Mouse (Mus musculus) kidney, postnatal 4 days (tissue): Measurements from ENCODE around the gene Ppp2r3d.
"Not testable (repeated sequence)": the region's sequence is repeated elsewhere in the genome, so short reads cannot be mapped to it uniquely, and the experiment has no call there.

Source experiments
- DNase-seq, 2 experiments: peaks; one replicate each; pipeline ENCODE4 v3.0.0; 2021; ENCODE audit warnings: mixed read lengths in 2 of 2

Ppp2r3d gene

GRCm38 (mm10) chr9:124476096-124476902, at the start of gene Ppp2r3d:
TSS of gene Ppp2r3d (minus strand) at chr9:124476898.
- peak in 1 of 2 experiments; percentile 18 for DNase-seq

- not testable (repeated sequence) for DNase-seq
These were observed 17.0 kb upstream of the Ppp2r3d start, which contains the start of gene Gm21836 for GRCm38 (mm10) chr9:124493693-124494092. TSS of gene Gm21836 (minus strand) at chr9:124493793.

- DNase-seq: peak; percentile 35 to 51
These were observed 3.8 kb upstream of the Ppp2r3d start for GRCm38 (mm10) chr9:124480361-124480980.

- DNase-seq: peak; percentile 41 to 54
These were observed 1.4 kb upstream of the Ppp2r3d start for GRCm38 (mm10) chr9:124478081-124478480.

GRCm38 (mm10) chr9:124475689-124476088, 1.0 kb downstream of the Ppp2r3d start:
- DNase-seq: peak in 1 of 2 experiments; percentile 14

- DNase-seq: peak; percentile 68 to 70
These were observed 20.1 kb downstream of the Ppp2r3d start for GRCm38 (mm10) chr9:124456572-124456971.

- DNase-seq: peak; percentile 12 to 32
These were observed 34.2 kb downstream of the Ppp2r3d start for GRCm38 (mm10) chr9:124442533-124442855.

GRCm38 (mm10) chr9:124441681-124442532, 34.8 kb downstream of the Ppp2r3d start:
- peak; percentile 20 to 32 for DNase-seq

GRCm38 (mm10) chr9:124440724-124441045, 36.0 kb downstream of the Ppp2r3d start:
- DNase-seq: peak in 1 of 2 experiments; percentile 34

- DNase-seq: peak; percentile 42 to 47
These were observed 36.6 kb downstream of the Ppp2r3d start for GRCm38 (mm10) chr9:124439848-124440723.

- DNase-seq: peak in 1 of 2 experiments; percentile 27
These were observed 37.3 kb downstream of the Ppp2r3d start for GRCm38 (mm10) chr9:124439403-124439847.

GRCm38 (mm10) chr9:124438686-124439346, 37.9 kb downstream of the Ppp2r3d start:
- DNase-seq: peak; percentile 13 to 27

GRCm38 (mm10) chr9:124425411-124425885, 51.2 kb downstream of the Ppp2r3d start:
- peak; percentile 98 for DNase-seq

GRCm38 (mm10) chr9:124424542-124425410, 51.9 kb downstream of the Ppp2r3d start:
- peak; percentile 98 to 99 for DNase-seq

GRCm38 (mm10) chr9:124424292-124424541, 52.5 kb downstream of the Ppp2r3d start:
- DNase-seq: no peak

- peak; percentile 99 for DNase-seq
These were observed 53.0 kb downstream of the Ppp2r3d start for GRCm38 (mm10) chr9:124423552-124424291.

- DNase-seq: peak; percentile 99
These were observed 53.7 kb downstream of the Ppp2r3d start for GRCm38 (mm10) chr9:124422900-124423551.

GRCm38 (mm10) chr9:124422427-124422826, 54.3 kb downstream of the Ppp2r3d start:
- peak; percentile 85 to 91 for DNase-seq

- DNase-seq: no peak
These were observed 63.8 kb downstream of the Ppp2r3d start for GRCm38 (mm10) chr9:124412921-124413320.
